Mouse (Mus musculus) limb, embryonic 12.5 days (tissue): ENCODE data around the gene Lrrc20. TPM values are rescaled to one million over a fixed set of nuclear protein-coding genes. Genes with fewer than 3 reads are reported as not detected.

Source experiments
- ATAC-seq: fragments of 200-750 bp; cut with Nextera tagmentation; 2 replicates; pipeline ENCODE4 v1.8.0; 2017; ENCODE audit warnings: low read depth, moderate TSS enrichment; ENCODE audit not compliant: insufficient number of reproducible peaks, insufficient read depth, low FRiP score, low TSS enrichment
- H3K27ac ChIP-seq: fragments of 300-500 bp; sonication (generic); 2 replicates; pipeline ENCODE4 v1.5.1; 2016; ENCODE audit warnings: mild to moderate bottlenecking, moderate library complexity
- H3K27me3 ChIP-seq: fragments of 300-500 bp; sonication (generic); 2 replicates; pipeline ENCODE4 v1.6.1; 2016; ENCODE audit warnings: mild to moderate bottlenecking, moderate library complexity
- H3K36me3 ChIP-seq: fragments of 300-500 bp; sonication (generic); 2 replicates; pipeline ENCODE4 v1.6.1; 2016; ENCODE audit warnings: mild to moderate bottlenecking, moderate library complexity
- H3K4me1 ChIP-seq: fragments of 300-500 bp; sonication (generic); replicated peaks from 2 replicates; pipeline ENCODE4 v1.6.1; 2016
- H3K4me2 ChIP-seq: fragments of 300-500 bp; sonication (generic); 2 replicates; pipeline ENCODE4 v1.6.1; 2016; ENCODE audit warnings: mild to moderate bottlenecking, moderate library complexity
- H3K4me3 ChIP-seq: fragments of 300-500 bp; sonication (generic); replicated peaks from 2 replicates; pipeline ENCODE4 v1.5.1; 2016; ENCODE audit warnings: mild to moderate bottlenecking
- H3K9ac ChIP-seq: fragments of 300-500 bp; sonication (generic); replicated peaks from 2 replicates; pipeline ENCODE4 v1.6.1; 2016; ENCODE audit warnings: mild to moderate bottlenecking, moderate library complexity
- H3K9me3 ChIP-seq: fragments of 300-500 bp; sonication (generic); 2 replicates; pipeline ENCODE4 v1.6.1; 2016; ENCODE audit warnings: mild to moderate bottlenecking, moderate library complexity
- WGBS: fragments of 180-500 bp; shearing (Covaris S2); methylation state at CpG from one replicate; pipeline ENCODE4 v1.1.7; 2016; 5-methylcytosine and 5-hydroxymethylcytosine counted together
- polyA plus RNA-seq: library from polyadenylated mRNA; unstranded; fragments of >200 nt; fragmentation: Nextera tagmentation; extraction: Ambion mirVana; gene quantifications from 2 replicates; pipeline ENCODE4 v1.2.1, GENCODE M21; 2016

Lrrc20 gene
- polyA plus RNA-seq, 1 experiment from 2014 or later = 11.6 TPM

- WGBS = 68% methylated on average over 12 of the region's 12 CpGs
- Histone ChIP-seq H3K27ac (no peak overlapping the region), H3K4me2 (no peak overlapping the region), H3K4me1 (peaks cover 5% of the 10 kb centered on the region), H3K9ac (no peak overlapping the region), H3K4me3 (no peak overlapping the region), H3K27me3 (no peaks in the 10 kb centered on the region), H3K9me3 (peaks cover 11% of the 10 kb centered on the region; the same call in 1 of the 2 replicates), H3K36me3 (no peaks in the 10 kb centered on the region)
- no peak for ATAC-seq
Measured at GRCm38 (mm10) chr10:61517296-61518071, 41.9 kb downstream of the Lrrc20 start.

DNA sequence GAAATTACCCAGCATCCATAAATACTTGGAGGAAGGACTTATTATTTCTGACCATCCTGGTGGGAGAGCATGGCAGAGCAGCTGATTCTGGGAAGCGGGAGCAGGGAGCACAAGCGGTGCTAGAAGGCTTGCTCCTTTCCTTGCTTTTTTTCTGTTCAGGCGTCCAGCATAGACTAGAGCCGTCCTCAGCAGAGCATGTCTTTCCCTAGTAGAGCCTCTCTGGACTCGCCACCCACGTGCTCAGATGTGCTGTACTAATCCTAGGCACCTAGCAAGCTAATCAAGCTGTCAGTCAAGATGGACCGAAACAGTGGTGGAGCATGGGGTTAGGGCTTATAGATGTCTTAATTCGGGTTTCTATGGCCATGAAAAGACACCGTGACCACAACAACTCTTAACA lies 42.7 kb downstream of the Lrrc20 start:
- no peak overlapping the region for H3K4me2 ChIP-seq
- no peaks in the 10 kb centered on the region for H3K36me3 ChIP-seq
- H3K4me1 ChIP-seq = 0 out of 2 replicates have a peak, but pooled peaks cover 3% of the 10 kb centered on the region
- H3K27ac ChIP-seq = no peak overlapping the region
- WGBS = 92% methylated on average over 9 of the region's 9 CpGs
- ATAC-seq = no peak; the same call in 1 of the 2 replicates
- H3K27me3 ChIP-seq = no peaks in the 10 kb centered on the region
- no peak overlapping the region for H3K9ac ChIP-seq
- peaks cover 11% of the 10 kb centered on the region; the same call in 1 of the 2 replicates for H3K9me3 ChIP-seq
- no peak overlapping the region for H3K4me3 ChIP-seq

GRCm38 (mm10) chr10:61519491-61519890 lies 43.9 kb downstream of the Lrrc20 start:
- no peaks in the 10 kb centered on the region for H3K27me3 ChIP-seq
- no peak overlapping the region for H3K9ac ChIP-seq
- H3K27ac ChIP-seq = no peak overlapping the region
- H3K4me1 ChIP-seq = 0 out of 2 replicates have a peak, but pooled peaks cover 3% of the 10 kb centered on the region
- WGBS = 38% methylated on average over 2 of the region's 2 CpGs
- ATAC-seq = no peak
- peaks cover 11% of the 10 kb centered on the region; the same call in 1 of the 2 replicates for H3K9me3 ChIP-seq
- no peak overlapping the region for H3K4me3 ChIP-seq
- no peaks in the 10 kb centered on the region for H3K36me3 ChIP-seq
- no peak overlapping the region for H3K4me2 ChIP-seq

GRCm38 (mm10) chr10:61520714-61521113 lies 45.1 kb downstream of the Lrrc20 start:
- H3K36me3 ChIP-seq = no peaks in the 10 kb centered on the region
- peaks cover 11% of the 10 kb centered on the region; the same call in 1 of the 2 replicates for H3K9me3 ChIP-seq
- no peaks in the 10 kb centered on the region for H3K27me3 ChIP-seq
- WGBS = 84% methylated on average over 6 of the region's 6 CpGs
- no peak overlapping the region for H3K4me3 ChIP-seq
- H3K9ac ChIP-seq = no peak overlapping the region
- no peak overlapping the region for H3K27ac ChIP-seq
- no peak overlapping the region for H3K4me2 ChIP-seq
- no peak for ATAC-seq
- H3K4me1 ChIP-seq = 0 out of 2 replicates have a peak, but pooled peaks cover 3% of the 10 kb centered on the region

DNA sequence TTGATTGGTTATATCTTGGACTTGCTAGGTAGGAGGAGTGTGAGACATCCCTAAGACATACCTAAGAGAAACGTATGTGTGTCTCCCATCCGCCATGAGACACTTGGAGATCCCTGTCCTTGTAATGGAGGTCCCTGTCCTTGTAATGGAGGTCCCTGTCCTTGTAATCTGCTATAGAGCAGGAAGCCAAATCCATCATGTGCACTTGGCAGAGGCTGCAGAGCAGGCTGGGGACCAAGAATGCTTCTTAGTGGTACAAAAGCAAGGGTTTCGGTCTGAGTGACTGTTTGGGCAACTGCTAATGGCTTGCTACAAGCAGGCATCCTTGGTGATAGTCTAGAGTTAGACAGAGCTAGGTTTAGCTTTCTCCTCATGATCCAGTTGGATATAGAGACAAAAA lies 55.3 kb downstream of the Lrrc20 start:
- Histone ChIP-seq H3K27me3 (no peaks in the 10 kb centered on the region), H3K4me1 (peaks cover 22% of the 10 kb centered on the region), H3K9ac (no peak overlapping the region), H3K27ac (no peak overlapping the region), H3K9me3 (no peaks in the 10 kb centered on the region), H3K4me2 (no peak overlapping the region), H3K4me3 (no peak overlapping the region), H3K36me3 (peaks cover 17% of the 10 kb centered on the region)
- 93% methylated on average over 3 of the region's 3 CpGs for WGBS
- ATAC-seq = no peak

DNA sequence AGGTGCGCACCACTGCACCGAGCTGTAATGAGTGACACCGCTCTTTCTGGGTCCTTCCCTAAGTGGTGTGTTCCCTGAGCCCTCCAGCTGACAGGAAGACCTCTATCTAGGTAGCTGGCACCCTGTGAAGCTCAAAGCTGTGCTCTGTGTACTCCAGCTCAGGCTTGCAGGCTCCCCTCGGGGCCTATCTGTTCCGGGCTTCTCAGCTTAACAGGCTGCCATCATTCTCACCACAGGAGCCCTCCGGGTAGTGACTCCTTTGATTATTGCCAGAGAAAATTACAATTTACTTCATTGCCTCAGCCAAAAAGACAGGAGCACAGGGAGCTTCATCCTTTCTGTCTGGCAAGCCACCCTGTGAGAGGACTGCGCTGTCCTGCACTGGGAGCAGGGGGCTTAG lies 57.7 kb downstream of the Lrrc20 start:
- Histone ChIP-seq H3K27me3 (no peaks in the 10 kb centered on the region), H3K36me3 (0 out of 2 replicates have a peak, but pooled peaks cover 7% of the 10 kb centered on the region), H3K9ac (no peak overlapping the region), H3K4me3 (no peak overlapping the region), H3K4me1 (peaks cover 40% of the 10 kb centered on the region), H3K27ac (no peak overlapping the region), H3K9me3 (no peaks in the 10 kb centered on the region), H3K4me2 (no peak overlapping the region)
- 78% methylated on average over 7 of the region's 7 CpGs for WGBS
- no peak for ATAC-seq

GRCm38 (mm10) chr10:61534371-61535101 lies 58.9 kb downstream of the Lrrc20 start:
- H3K4me2 ChIP-seq = no peak overlapping the region
- H3K4me3 ChIP-seq = no peak overlapping the region
- no peak for ATAC-seq
- no peaks in the 10 kb centered on the region for H3K9me3 ChIP-seq
- H3K36me3 ChIP-seq = 0 out of 2 replicates have a peak, but pooled peaks cover 4% of the 10 kb centered on the region
- 88% methylated on average over 3 of the region's 3 CpGs for WGBS
- no peaks in the 10 kb centered on the region for H3K27me3 ChIP-seq
- peaks cover 45% of the 10 kb centered on the region for H3K4me1 ChIP-seq
- H3K27ac ChIP-seq = peak overlapping the region; percentile 64
- H3K9ac ChIP-seq = peak overlapping the region; percentile 12; the same call in 1 of the 2 replicates

- Histone ChIP-seq H3K4me3 (no peak overlapping the region), H3K4me2 (no peak overlapping the region), H3K27me3 (no peaks in the 10 kb centered on the region), H3K36me3 (0 out of 2 replicates have a peak, but pooled peaks cover 4% of the 10 kb centered on the region), H3K27ac (peak overlapping the region; percentile 64; the same call in 1 of the 2 replicates), H3K9ac (no peak overlapping the region), H3K4me1 (peaks cover 45% of the 10 kb centered on the region), H3K9me3 (no peaks in the 10 kb centered on the region)
- WGBS = 85% methylated on average over 4 of the region's 4 CpGs
- ATAC-seq = no peak
Measured at GRCm38 (mm10) chr10:61535441-61535840, 59.8 kb downstream of the Lrrc20 start.

DNA sequence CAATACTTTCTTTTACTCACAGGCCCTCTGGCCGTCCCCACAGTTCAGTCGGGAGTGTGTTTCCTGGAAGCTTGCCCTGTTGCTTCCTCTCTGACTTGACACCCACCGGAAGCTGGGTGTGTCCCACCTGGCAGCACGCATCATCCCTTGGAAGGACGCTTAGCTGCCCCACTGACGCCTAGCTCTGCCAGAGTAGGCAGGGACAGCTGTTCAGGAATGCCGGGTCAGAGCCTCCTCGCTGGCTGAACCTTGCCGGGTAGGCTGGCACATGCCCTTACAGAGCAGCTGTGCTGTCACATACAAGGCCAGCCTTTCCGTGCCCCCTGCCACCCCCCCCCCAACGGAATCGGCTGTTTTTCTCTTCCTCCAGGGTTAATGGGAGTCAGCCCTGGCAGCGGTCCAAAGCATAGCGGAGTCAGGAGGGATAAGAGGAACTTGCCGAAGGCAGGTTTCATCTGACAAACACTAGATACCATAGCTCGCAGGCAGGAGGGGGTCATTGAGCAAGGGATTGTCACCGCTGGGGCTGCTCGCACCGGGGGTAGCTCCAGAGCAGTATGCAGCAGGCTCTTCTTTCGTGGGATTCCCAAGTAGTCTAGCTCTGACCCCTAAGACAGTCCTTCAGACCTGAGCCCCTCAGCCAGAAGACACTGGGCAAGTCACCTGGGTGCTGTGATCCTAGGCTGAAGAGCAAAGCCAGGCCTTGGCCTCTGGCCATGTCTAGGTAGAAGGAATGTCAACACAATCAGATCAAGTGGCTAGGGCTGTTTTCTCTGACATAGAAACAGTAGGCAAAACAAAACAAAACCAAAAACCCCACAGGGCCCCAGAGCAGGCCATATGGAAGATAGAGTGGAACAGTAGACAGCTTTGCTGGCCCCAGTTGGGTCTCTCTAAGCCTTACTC lies 60.8 kb downstream of the Lrrc20 start:
- Histone ChIP-seq H3K9me3 (no peaks in the 10 kb centered on the region), H3K36me3 (0 out of 2 replicates have a peak, but pooled peaks cover 4% of the 10 kb centered on the region), H3K27ac (peak overlapping the region; percentile 35), H3K27me3 (no peaks in the 10 kb centered on the region), H3K4me1 (peaks cover 45% of the 10 kb centered on the region), H3K4me2 (no peak overlapping the region), H3K9ac (no peak overlapping the region; the same call in 1 of the 2 replicates), H3K4me3 (no peak overlapping the region)
- ATAC-seq = peak; percentile 64; the same call in 1 of the 2 replicates
- WGBS = 57% methylated on average over 20 of the region's 20 CpGs

DNA sequence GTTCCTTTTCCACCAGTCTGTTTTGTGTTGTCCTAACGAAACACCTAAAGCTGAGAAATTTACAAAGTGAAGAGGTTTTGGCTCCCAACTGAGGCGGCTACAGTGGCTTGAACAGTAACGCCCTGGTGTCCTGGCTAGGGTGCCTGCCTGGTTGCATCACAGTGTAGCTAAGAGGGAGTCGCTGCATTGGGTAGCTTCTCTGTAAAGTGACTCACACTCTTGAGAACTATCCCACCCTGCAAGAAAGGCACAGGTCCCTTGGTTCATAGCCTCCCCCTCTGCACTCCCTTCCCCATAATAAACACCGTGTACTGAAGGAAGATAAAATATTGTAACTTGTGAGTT lies 61.4 kb downstream of the Lrrc20 start:
- peaks cover 51% of the 10 kb centered on the region for H3K4me1 ChIP-seq

More for the DNA sequence above, 61.4 kb downstream of the Lrrc20 start:
- ATAC-seq = no peak
- peak overlapping the region; percentile 24; the same call in 1 of the 2 replicates for H3K27ac ChIP-seq
- 82% methylated on average over 5 of the region's 5 CpGs for WGBS
- no peak overlapping the region for H3K4me2 ChIP-seq
- H3K27me3 ChIP-seq = no peaks in the 10 kb centered on the region
- no peak overlapping the region for H3K4me3 ChIP-seq
- no peak overlapping the region for H3K9ac ChIP-seq
- H3K9me3 ChIP-seq = no peaks in the 10 kb centered on the region
- 0 out of 2 replicates have a peak, but pooled peaks cover 4% of the 10 kb centered on the region for H3K36me3 ChIP-seq
